Mouse (Mus musculus): ENCODE measurements at regions not wholly inside any gene's neighbourhood (a gene's known extent, or its start where the extent isn't known, plus 50 kb on each side); places are given as distances from the start of the nearest gene placed in this dataset.

DNA sequence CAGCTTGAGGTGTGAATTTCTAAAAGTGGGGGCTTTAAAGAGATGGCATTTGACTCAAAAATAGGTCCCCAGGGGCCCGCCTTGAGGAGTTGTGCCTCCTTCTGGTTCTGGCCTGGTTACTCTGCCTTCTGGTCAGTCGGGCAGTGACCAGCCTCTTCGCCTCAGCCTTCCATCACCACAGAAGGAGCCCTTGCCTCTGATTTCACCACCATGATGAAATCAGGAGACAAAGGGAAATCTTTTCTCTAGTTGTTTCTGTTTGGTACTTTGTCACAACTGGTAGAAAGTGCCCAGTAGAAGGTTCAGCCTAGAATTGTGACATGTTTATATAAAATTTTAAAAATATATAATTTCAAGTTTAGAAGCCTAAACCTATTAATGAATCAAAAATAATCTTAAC is 492.0 kb downstream of the Zfp704 start:
- TF ChIP-seq CTCF (IDR thresholded peaks at IDR 0.05; ENCODE audit: extremely low read depth, insufficient read depth, insufficient read length, insufficient replicate concordance): no peak
- TF ChIP-seq POLR2A (IDR thresholded peaks at IDR 0.05; ENCODE audit: low read depth, low read length): no peak

Data from spleen, adult 2 months (tissue).